Mouse (Mus musculus): ENCODE measurements around the gene Sdsl. TPM values are rescaled to one million over a fixed set of nuclear protein-coding genes. Genes with fewer than 3 reads are reported as not detected.

Gene Sdsl
- polyA plus RNA-seq, 1 experiment: not detected

- Histone ChIP-seq H3K27ac (ENCODE audit: insufficient read depth, low read depth, low read length) (no peak overlapping the region), H3K4me3 (ENCODE audit: insufficient read depth, low read depth, low read length) (no peak overlapping the region), H3K4me1 (ENCODE audit: control insufficient read depth, insufficient read depth, low read length) (peaks cover 8% of the 10 kb centered on the region; the same call in 1 of the 2 replicates)
- under 1% methylated on average over 18 of the region's 18 CpGs for WGBS
- no peak for TF ChIP-seq CTCF (IDR thresholded peaks at IDR 0.05; ENCODE audit: insufficient read depth, low read depth, low read length)
- TF ChIP-seq POLR2A (IDR thresholded peaks at IDR 0.05; ENCODE audit: insufficient read depth, low read depth, low read length): no peak
Observed at GRCm38 (mm10) chr5:120436885-120437495, 35.6 kb downstream of the Sdsl start.

GRCm38 (mm10) chr5:120435731-120436501 lies 36.7 kb downstream of the Sdsl start:
- no peak overlapping the region for H3K4me3 ChIP-seq (ENCODE audit: insufficient read depth, low read depth, low read length)

GRCm38 (mm10) chr5:120435006-120435681 lies 37.5 kb downstream of the Sdsl start:
- 2% methylated on average over 44 of the region's 44 CpGs for WGBS
- H3K27ac ChIP-seq (ENCODE audit: insufficient read depth, low read depth, low read length): no peak overlapping the region

More at GRCm38 (mm10) chr5:120435731-120436501, 36.7 kb downstream of the Sdsl start:
- 1% methylated on average over 47 of the region's 47 CpGs for WGBS
- no peak for TF ChIP-seq POLR2A (IDR thresholded peaks at IDR 0.05; ENCODE audit: insufficient read depth, low read depth, low read length)
- Histone ChIP-seq H3K4me1 (ENCODE audit: control insufficient read depth, insufficient read depth, low read length) (peaks cover 11% of the 10 kb centered on the region; the same call in 1 of the 2 replicates), H3K27ac (ENCODE audit: insufficient read depth, low read depth, low read length) (no peak overlapping the region)

GRCm38 (mm10) chr5:120434231-120434735 lies 38.3 kb downstream of the Sdsl start:
- WGBS: 8% methylated on average over 21 of the region's 21 CpGs
- no peak overlapping the region for H3K27ac ChIP-seq (ENCODE audit: insufficient read depth, low read depth, low read length)

More at GRCm38 (mm10) chr5:120435006-120435681, 37.5 kb downstream of the Sdsl start:
- peaks cover 9% of the 10 kb centered on the region; the same call in 1 of the 2 replicates for H3K4me1 ChIP-seq (ENCODE audit: control insufficient read depth, insufficient read depth, low read length)
- TF ChIP-seq POLR2A (IDR thresholded peaks at IDR 0.05; ENCODE audit: insufficient read depth, low read depth, low read length): no peak
- TF ChIP-seq CTCF (IDR thresholded peaks at IDR 0.05; ENCODE audit: insufficient read depth, low read depth, low read length): no peak
- H3K4me3 ChIP-seq (ENCODE audit: insufficient read depth, low read depth, low read length): no peak overlapping the region

GRCm38 (mm10) chr5:120433135-120433760 lies 39.4 kb downstream of the Sdsl start:
- Histone ChIP-seq H3K4me1 (ENCODE audit: control insufficient read depth, insufficient read depth, low read length) (0 out of 2 replicates have a peak, but pooled peaks cover 4% of the 10 kb centered on the region), H3K27ac (ENCODE audit: insufficient read depth, low read depth, low read length) (no peak overlapping the region), H3K4me3 (ENCODE audit: insufficient read depth, low read depth, low read length) (no peak overlapping the region)
- TF ChIP-seq CTCF (IDR thresholded peaks at IDR 0.05; ENCODE audit: insufficient read depth, low read depth, low read length) (no peak), POLR2A (IDR thresholded peaks at IDR 0.05; ENCODE audit: insufficient read depth, low read depth, low read length) (no peak)
- whole genome bisulfite sequencing: 2% methylated on average over 13 of the region's 13 CpGs

More at GRCm38 (mm10) chr5:120434231-120434735, 38.3 kb downstream of the Sdsl start:
- TF ChIP-seq POLR2A (IDR thresholded peaks at IDR 0.05; ENCODE audit: insufficient read depth, low read depth, low read length) (no peak), CTCF (IDR thresholded peaks at IDR 0.05; ENCODE audit: insufficient read depth, low read depth, low read length) (no peak)
- 0 out of 2 replicates have a peak, but pooled peaks cover 4% of the 10 kb centered on the region for H3K4me1 ChIP-seq (ENCODE audit: control insufficient read depth, insufficient read depth, low read length)
- H3K4me3 ChIP-seq (ENCODE audit: insufficient read depth, low read depth, low read length): no peak overlapping the region

GRCm38 (mm10) chr5:120432486-120433015 lies 40.1 kb downstream of the Sdsl start:
- TF ChIP-seq POLR2A (IDR thresholded peaks at IDR 0.05; ENCODE audit: insufficient read depth, low read depth, low read length): no peak
- no peak for TF ChIP-seq CTCF (IDR thresholded peaks at IDR 0.05; ENCODE audit: insufficient read depth, low read depth, low read length)
- no peak overlapping the region for H3K4me3 ChIP-seq (ENCODE audit: insufficient read depth, low read depth, low read length)
- WGBS: under 1% methylated on average over 9 of the region's 9 CpGs

GRCm38 (mm10) chr5:120431649-120432485 lies 40.7 kb downstream of the Sdsl start, which contains the start of gene Lhx5:
Gene Lhx5 (plus strand): TSS chr5:120431699.
- TF ChIP-seq CTCF (IDR thresholded peaks at IDR 0.05; ENCODE audit: insufficient read depth, low read depth, low read length): no peak
- TF ChIP-seq POLR2A (IDR thresholded peaks at IDR 0.05; ENCODE audit: insufficient read depth, low read depth, low read length): no peak
- H3K4me1 ChIP-seq (ENCODE audit: control insufficient read depth, insufficient read depth, low read length): peaks cover 7% of the 10 kb centered on the region; the same call in 1 of the 2 replicates
- no peak within 1 kb of the TSS for H3K4me3 ChIP-seq (ENCODE audit: insufficient read depth, low read depth, low read length)
- H3K27ac ChIP-seq (ENCODE audit: insufficient read depth, low read depth, low read length): no peak within 1 kb of the TSS
- 1% methylated on average over 69 of the region's 69 CpGs for WGBS

More at GRCm38 (mm10) chr5:120432486-120433015, 40.1 kb downstream of the Sdsl start:
- H3K27ac ChIP-seq (ENCODE audit: insufficient read depth, low read depth, low read length): no peak overlapping the region
- 0 out of 2 replicates have a peak, but pooled peaks cover 4% of the 10 kb centered on the region for H3K4me1 ChIP-seq (ENCODE audit: control insufficient read depth, insufficient read depth, low read length)

Measured in olfactory bulb, adult 2 months (tissue).